Mouse (Mus musculus) kidney, adult 2 months (tissue): ENCODE results near the gene Ctla4. TPM values are rescaled to one million over a fixed set of nuclear protein-coding genes. Genes with fewer than 3 reads are reported as not detected.

ENCODE experiments used
- DNase-seq: peaks from one replicate; pipeline ENCODE4 v3.0.0; 2021
- H3K27ac ChIP-seq: fragments of 200-500 bp; 2 replicates; pipeline ENCODE4 v1.5.1; 2012; ENCODE audit warnings: low read depth, low read length, control low read depth, inconsistent platforms; ENCODE audit not compliant: insufficient read depth
- H3K27me3 ChIP-seq: fragments of 200-500 bp; replicated peaks from 2 replicates; pipeline ENCODE4 v1.6.1; 2012; ENCODE audit warnings: mild to moderate bottlenecking, moderate library complexity, low read length, inconsistent platforms; ENCODE audit not compliant: control insufficient read depth, insufficient read depth
- H3K36me3 ChIP-seq: fragments of 200-500 bp; 2 replicates; pipeline ENCODE4 v1.6.1; 2012; ENCODE audit warnings: mild to moderate bottlenecking, moderate library complexity, low read length, inconsistent platforms; ENCODE audit not compliant: control insufficient read depth, insufficient read depth
- H3K4me1 ChIP-seq: fragments of 200-500 bp; 2 replicates; pipeline ENCODE4 v1.6.1; 2011; ENCODE audit warnings: low read length; ENCODE audit not compliant: control insufficient read depth, insufficient read depth
- H3K4me3 ChIP-seq: fragments of 200-500 bp; 2 replicates; pipeline ENCODE4 v1.5.1; 2011; ENCODE audit warnings: mild to moderate bottlenecking, low read depth, low read length, control low read depth; ENCODE audit not compliant: insufficient read depth
- CTCF ChIP-seq: fragments of 200-500 bp; conservative IDR thresholded peaks from 2 replicates; pipeline ENCODE4 v1.5.1; 2011; ENCODE audit warnings: low read depth, mild to moderate bottlenecking, control low read depth, low read length, moderate library complexity, mixed read lengths; ENCODE audit not compliant: insufficient read depth, insufficient read length
- POLR2A ChIP-seq: fragments of 200-500 bp; IDR thresholded peaks from one replicate; pipeline ENCODE4 v1.6.1; 2011; ENCODE audit warnings: low read depth, low read length, control low read depth
- WGBS: fragments of 180-500 bp; shearing (Covaris S2); methylation state at CpG from one replicate; pipeline ENCODE4 v1.1.7; 2018; 5-methylcytosine and 5-hydroxymethylcytosine counted together
- polyA plus RNA-seq: library from polyadenylated mRNA; depleted of rRNA; stranded (reverse); fragments of >200 nt; gene quantifications from 2 replicates; pipeline ENCODE4 v1.2.3, GENCODE M21; 2012

Ctla4 gene
- polyA plus RNA-seq, 1 experiment = 0.27 TPM

DNA sequence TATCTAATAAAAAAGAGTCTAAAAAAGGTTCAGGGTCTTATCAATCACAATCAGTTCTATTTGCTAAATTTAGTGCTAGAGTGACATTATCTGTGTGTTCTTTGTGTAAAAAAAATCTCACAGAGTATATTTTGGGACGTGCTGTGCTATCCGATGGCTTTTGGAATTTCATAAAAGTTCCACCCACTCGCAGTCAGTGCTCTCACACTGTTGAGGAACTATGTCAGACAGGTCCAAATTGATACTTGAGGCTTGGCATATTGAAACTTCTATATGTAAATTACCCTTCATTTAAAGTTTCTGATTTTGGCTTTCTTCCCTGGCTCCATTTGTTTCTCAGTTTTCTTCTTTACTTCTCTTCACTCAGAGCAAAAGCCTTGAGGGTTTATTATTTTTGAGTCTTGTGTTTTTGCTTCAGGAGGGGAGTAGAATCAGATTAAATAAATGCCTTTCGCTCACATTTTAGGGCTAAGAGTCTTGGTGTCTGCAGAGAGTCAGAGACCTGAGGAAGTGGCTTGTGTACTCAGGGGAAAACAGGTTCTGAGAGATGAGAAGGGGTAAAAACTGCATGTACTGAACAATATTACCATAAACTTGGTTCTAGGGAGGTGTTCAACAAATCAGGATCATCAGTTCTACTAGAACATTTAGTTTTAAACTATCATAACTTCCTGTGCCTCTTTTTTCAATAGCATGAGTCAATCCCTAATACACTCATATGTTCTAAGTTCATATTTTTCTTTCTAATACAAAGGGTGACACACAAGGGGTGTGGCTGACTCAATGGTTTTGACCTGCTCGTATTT is 11.5 kb downstream of the Ctla4 start:
- Histone ChIP-seq H3K4me3 (no peak overlapping the region), H3K27ac (no peak overlapping the region), H3K36me3 (no peaks in the 10 kb centered on the region), H3K27me3 (no peaks in the 10 kb centered on the region), H3K4me1 (no peaks in the 10 kb centered on the region)
- no peak for TF ChIP-seq POLR2A
- no peak for TF ChIP-seq CTCF
- WGBS = 86% methylated on average over 5 of the region's 5 CpGs
- DNase-seq = no peak

DNA sequence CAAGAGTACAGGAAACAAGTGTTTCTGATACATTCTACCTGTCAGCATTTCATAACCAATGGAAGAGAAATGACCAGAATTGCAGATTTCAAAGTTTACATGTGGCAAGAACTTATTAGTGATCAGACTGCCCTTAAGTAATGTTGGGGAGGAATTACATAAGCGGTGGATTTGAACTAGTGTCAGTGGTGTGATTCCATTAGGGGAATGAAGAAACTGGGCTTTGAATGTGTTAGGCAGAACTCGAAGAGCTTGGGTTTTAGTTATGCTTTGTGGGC is 12.1 kb downstream of the Ctla4 start:
- DNase-seq = no peak
- TF ChIP-seq POLR2A (no peak), CTCF (no peak)

DNA sequence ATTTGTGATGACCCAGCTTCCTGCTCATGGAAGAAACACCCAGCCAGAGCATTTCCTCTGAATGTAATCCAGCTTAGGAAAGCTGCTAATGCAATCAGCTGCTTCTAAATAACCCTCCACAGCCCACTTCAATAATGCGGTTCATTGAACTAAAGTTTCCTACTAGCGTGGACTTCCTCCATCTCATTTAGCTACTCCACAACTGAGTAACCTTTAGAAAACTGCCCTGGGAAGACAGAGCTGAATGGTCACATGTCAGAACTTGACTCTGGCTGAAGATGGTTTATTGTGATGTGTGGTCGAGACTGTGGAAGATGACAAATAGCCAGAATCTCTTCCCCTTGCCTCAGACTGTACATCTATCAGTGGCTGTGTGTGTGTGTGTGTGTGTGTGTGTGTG is 12.4 kb downstream of the Ctla4 start:
- WGBS = 37% methylated on average over 3 of the region's 3 CpGs
- Histone ChIP-seq H3K4me1 (no peaks in the 10 kb centered on the region), H3K27me3 (no peaks in the 10 kb centered on the region), H3K4me3 (no peak overlapping the region), H3K27ac (no peak overlapping the region), H3K36me3 (no peaks in the 10 kb centered on the region)
- TF ChIP-seq CTCF (no peak), POLR2A (no peak)
- DNase-seq = no peak

More for the DNA sequence above, 12.1 kb downstream of the Ctla4 start:
- Histone ChIP-seq H3K4me1 (no peaks in the 10 kb centered on the region), H3K27me3 (no peaks in the 10 kb centered on the region), H3K27ac (no peak overlapping the region), H3K4me3 (no peak overlapping the region), H3K36me3 (no peaks in the 10 kb centered on the region)
- 71% methylated on average over 2 of the region's 2 CpGs for WGBS

DNA sequence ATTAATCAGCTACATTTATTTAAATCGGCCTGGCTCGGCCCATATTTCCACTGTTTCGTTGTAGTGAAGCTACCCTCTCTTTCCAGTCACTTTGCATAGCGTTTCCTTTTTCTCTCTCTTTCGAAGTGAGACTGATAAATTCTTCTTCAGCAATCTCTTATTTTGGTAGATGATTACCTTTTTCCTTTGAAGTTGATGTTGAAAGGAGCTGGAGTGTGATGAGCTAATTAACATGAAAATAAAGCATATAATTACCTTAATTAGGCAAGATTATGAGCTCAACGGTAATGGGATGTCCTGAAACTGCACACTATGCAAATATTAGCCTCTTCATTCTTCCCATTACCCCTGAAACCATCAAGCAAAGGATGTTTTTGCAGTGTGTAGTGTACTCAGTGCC is 15.7 kb downstream of the Ctla4 start:
- Histone ChIP-seq H3K4me1 (no peaks in the 10 kb centered on the region), H3K27ac (no peak overlapping the region), H3K36me3 (no peaks in the 10 kb centered on the region), H3K4me3 (no peak overlapping the region), H3K27me3 (no peaks in the 10 kb centered on the region)
- no peak for TF ChIP-seq CTCF
- TF ChIP-seq POLR2A = no peak
- DNase-seq = no peak
- WGBS = 67% methylated on average over 6 of the region's 6 CpGs

DNA sequence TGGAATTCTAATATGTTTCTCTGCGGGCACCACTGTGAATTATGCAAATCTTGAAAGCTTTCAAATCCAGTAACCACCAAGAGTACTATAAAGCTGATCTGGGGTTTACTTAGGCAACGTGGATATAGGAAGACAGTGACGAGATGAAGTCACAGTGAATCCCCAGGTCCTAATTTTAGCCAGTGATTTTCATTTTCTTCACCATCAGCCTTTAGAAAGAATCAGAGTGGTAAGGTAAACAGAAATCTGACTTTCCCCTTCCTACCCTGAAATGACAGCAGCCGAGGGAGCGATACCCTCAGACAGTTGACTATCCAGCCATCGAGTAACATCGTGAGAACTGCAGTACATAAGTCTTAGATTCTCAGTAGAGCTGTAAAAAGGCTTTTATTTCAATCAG is 16.3 kb downstream of the Ctla4 start:
- Histone ChIP-seq H3K4me1 (no peaks in the 10 kb centered on the region), H3K27ac (no peak overlapping the region), H3K4me3 (no peak overlapping the region), H3K36me3 (no peaks in the 10 kb centered on the region), H3K27me3 (no peaks in the 10 kb centered on the region)
- TF ChIP-seq CTCF (no peak), POLR2A (no peak)
- no peak for DNase-seq
- 83% methylated on average over 7 of the region's 7 CpGs for WGBS

DNA sequence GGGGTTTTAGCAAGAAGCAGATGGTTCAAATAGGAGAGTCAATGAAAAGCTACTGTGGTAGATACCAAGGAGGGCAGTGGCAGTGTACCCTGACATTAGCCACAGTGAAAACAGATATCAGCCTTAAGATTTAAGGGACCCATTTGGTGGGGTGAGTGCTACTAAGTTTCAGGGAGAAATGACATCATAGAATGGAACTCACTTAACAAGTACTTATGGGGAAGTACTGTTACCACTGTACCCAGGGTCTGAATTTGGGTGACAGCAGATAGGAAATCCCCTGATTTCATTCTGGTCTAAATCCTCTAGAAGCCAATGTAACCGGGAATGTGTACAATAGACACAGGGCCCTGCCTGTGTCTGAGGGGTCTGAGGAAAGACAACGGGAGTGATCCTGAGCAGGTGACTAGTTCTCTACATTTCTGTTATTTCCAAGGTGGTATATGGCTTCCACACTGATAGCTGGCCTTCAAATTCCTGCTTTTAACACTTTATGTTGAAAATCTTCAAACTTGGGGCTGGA is 17.7 kb downstream of the Ctla4 start:
- no peak overlapping the region for H3K4me3 ChIP-seq
- no peak overlapping the region for H3K27ac ChIP-seq
- TF ChIP-seq POLR2A = no peak
- TF ChIP-seq CTCF = no peak
- no peaks in the 10 kb centered on the region for H3K4me1 ChIP-seq
- H3K27me3 ChIP-seq = no peaks in the 10 kb centered on the region
- H3K36me3 ChIP-seq = no peaks in the 10 kb centered on the region
- DNase-seq = no peak
- 97% methylated on average over 2 of the region's 2 CpGs for WGBS

DNA sequence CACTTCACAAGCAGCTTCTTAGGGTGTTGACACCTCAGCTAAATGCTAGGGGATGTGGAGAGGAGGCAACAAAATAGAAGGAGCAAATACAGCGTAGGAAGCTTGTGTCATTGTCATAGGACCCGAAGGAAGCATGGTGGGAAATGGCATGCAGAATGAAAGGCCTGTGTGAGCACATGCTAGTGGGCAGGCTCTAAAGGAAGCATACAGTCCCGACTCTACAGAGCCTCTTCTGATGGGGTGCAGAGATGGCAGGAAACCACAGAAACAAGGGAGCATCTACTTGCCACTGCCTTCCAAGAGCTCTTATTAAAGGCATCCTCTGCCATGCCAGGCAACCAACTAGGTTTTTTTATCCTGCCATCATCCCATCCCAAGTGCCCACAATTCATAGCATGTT is 20.7 kb downstream of the Ctla4 start:
- Histone ChIP-seq H3K36me3 (no peaks in the 10 kb centered on the region), H3K4me1 (no peaks in the 10 kb centered on the region), H3K27ac (no peak overlapping the region), H3K27me3 (no peaks in the 10 kb centered on the region), H3K4me3 (no peak overlapping the region)
- WGBS = 89% methylated on average over 3 of the region's 3 CpGs
- no peak for TF ChIP-seq POLR2A
- TF ChIP-seq CTCF = no peak
- no peak for DNase-seq
